Mouse (Mus musculus) forebrain, embryonic 15.5 days (tissue): ENCODE measurements around the gene Eif3l. TPM values are rescaled to one million over a fixed set of nuclear protein-coding genes. Genes with fewer than 3 reads are reported as not detected.

Experiments
- ATAC-seq: fragments of 200-750 bp; cut with Nextera tagmentation; replicated peaks from 2 replicates; pipeline ENCODE4 v1.8.0; 2017; ENCODE audit warnings: mild to moderate bottlenecking, moderate TSS enrichment, moderate library complexity
- H3K27ac ChIP-seq: fragments of 300-500 bp; sonication (generic); replicated peaks from 2 replicates; pipeline ENCODE4 v1.5.1; 2015; ENCODE audit warnings: mild to moderate bottlenecking, inconsistent platforms
- H3K27me3 ChIP-seq: fragments of 300-500 bp; sonication (generic); 2 replicates; pipeline ENCODE4 v1.6.1; 2015; ENCODE audit warnings: inconsistent platforms
- H3K36me3 ChIP-seq: fragments of 300-500 bp; sonication (generic); 2 replicates; pipeline ENCODE4 v1.6.1; 2015; ENCODE audit warnings: mild to moderate bottlenecking, inconsistent platforms
- H3K4me1 ChIP-seq: fragments of 300-500 bp; sonication (generic); 2 replicates; pipeline ENCODE4 v1.6.1; 2015; ENCODE audit warnings: inconsistent platforms
- H3K4me2 ChIP-seq: fragments of 300-500 bp; sonication (generic); replicated peaks from 2 replicates; pipeline ENCODE4 v1.6.1; 2015; ENCODE audit warnings: mild to moderate bottlenecking, inconsistent platforms
- H3K4me3 ChIP-seq: fragments of 300-500 bp; sonication (generic); 2 replicates; pipeline ENCODE4 v1.5.1; 2015; ENCODE audit warnings: mild to moderate bottlenecking, inconsistent platforms
- H3K9ac ChIP-seq: fragments of 300-500 bp; sonication (generic); replicated peaks from 2 replicates; pipeline ENCODE4 v1.6.1; 2015; ENCODE audit warnings: mild to moderate bottlenecking, inconsistent platforms
- H3K9me3 ChIP-seq: fragments of 300-500 bp; sonication (generic); 2 replicates; pipeline ENCODE4 v1.6.1; 2016; ENCODE audit warnings: inconsistent platforms
- WGBS: fragments of 180-500 bp; shearing (Covaris S2); methylation state at CpG from one replicate; pipeline ENCODE4 v1.1.7; 2015; ENCODE audit warnings: mixed read lengths; 5-methylcytosine and 5-hydroxymethylcytosine counted together
- polyA plus RNA-seq: library from polyadenylated mRNA; unstranded; fragments of >200 nt; fragmentation: Nextera tagmentation; extraction: Ambion mirVana; gene quantifications from 2 replicates; pipeline ENCODE4 v1.2.1, GENCODE M21; 2015

Gene Eif3l
- polyA plus RNA-seq, 1 experiment from 2014 or later, result 195 TPM

- Histone ChIP-seq H3K9me3 (no peaks in the 10 kb centered on the region), H3K36me3 (0 out of 2 replicates have a peak, but pooled peaks cover 5% of the 10 kb centered on the region), H3K4me1 (peaks cover 16% of the 10 kb centered on the region), H3K4me3 (no peak overlapping the region), H3K4me2 (no peak overlapping the region), H3K9ac (no peak overlapping the region), H3K27me3 (peaks cover 29% of the 10 kb centered on the region), H3K27ac (no peak overlapping the region)
- 15% methylated on average over 14 of the region's 14 CpGs for WGBS
- ATAC-seq, result no peak
These were observed 37.1 kb upstream of the Eif3l start for GRCm38 (mm10) chr15:79037913-79038328.

- Histone ChIP-seq H3K27ac (no peak overlapping the region), H3K27me3 (peaks cover 33% of the 10 kb centered on the region), H3K4me2 (no peak overlapping the region), H3K9me3 (no peaks in the 10 kb centered on the region), H3K4me3 (no peak overlapping the region), H3K4me1 (peaks cover 20% of the 10 kb centered on the region), H3K9ac (no peak overlapping the region), H3K36me3 (0 out of 2 replicates have a peak, but pooled peaks cover 5% of the 10 kb centered on the region)
- 73% methylated on average over 10 of the region's 10 CpGs for WGBS
- no peak for ATAC-seq
These were observed 36.6 kb upstream of the Eif3l start for GRCm38 (mm10) chr15:79038331-79038730.

GRCm38 (mm10) chr15:79038853-79039252 is 36.1 kb upstream of the Eif3l start:
- Histone ChIP-seq H3K36me3 (0 out of 2 replicates have a peak, but pooled peaks cover 5% of the 10 kb centered on the region), H3K27me3 (peaks cover 38% of the 10 kb centered on the region), H3K27ac (no peak overlapping the region), H3K4me3 (no peak overlapping the region), H3K4me2 (no peak overlapping the region), H3K4me1 (peaks cover 20% of the 10 kb centered on the region), H3K9ac (no peak overlapping the region), H3K9me3 (no peaks in the 10 kb centered on the region)
- WGBS, result 20% methylated on average over 7 of the region's 7 CpGs
- ATAC-seq, result peak; percentile 47

- WGBS, result 23% methylated on average over 24 of the region's 24 CpGs
- H3K9ac ChIP-seq, result no peak overlapping the region
These were observed 34.2 kb upstream of the Eif3l start for GRCm38 (mm10) chr15:79040501-79041416.

GRCm38 (mm10) chr15:79041585-79041984 is 33.4 kb upstream of the Eif3l start, which contains the start of gene Galr3:
Galr3 (plus strand) TSS chr15:79041885.
- H3K9ac ChIP-seq, result peak within 1 kb of the TSS; percentile 33
- peak within 1 kb of the TSS; percentile 51 for H3K4me3 ChIP-seq
- H3K9me3 ChIP-seq, result no peaks in the 10 kb centered on the region
- ATAC-seq, result no peak
- no peak within 1 kb of the TSS for H3K27ac ChIP-seq
- 71% methylated on average over 6 of the region's 6 CpGs for WGBS
- H3K36me3 ChIP-seq, result 0 out of 2 replicates have a peak, but pooled peaks cover 1% of the 10 kb centered on the region
- peak within 1 kb of the TSS; percentile 71 for H3K4me2 ChIP-seq
- H3K27me3 ChIP-seq, result peaks cover 54% of the 10 kb centered on the region
- peaks cover 20% of the 10 kb centered on the region for H3K4me1 ChIP-seq

More at GRCm38 (mm10) chr15:79040501-79041416, 34.2 kb upstream of the Eif3l start:
- H3K9me3 ChIP-seq, result no peaks in the 10 kb centered on the region
- ATAC-seq, result no peak
- peaks cover 20% of the 10 kb centered on the region for H3K4me1 ChIP-seq
- H3K4me2 ChIP-seq, result peak overlapping the region; percentile 29
- H3K27ac ChIP-seq, result no peak overlapping the region
- peak overlapping the region; percentile 10; the same call in 1 of the 2 replicates for H3K4me3 ChIP-seq
- H3K27me3 ChIP-seq, result peaks cover 54% of the 10 kb centered on the region
- H3K36me3 ChIP-seq, result 0 out of 2 replicates have a peak, but pooled peaks cover 5% of the 10 kb centered on the region

- Histone ChIP-seq H3K9ac (peak overlapping the region; percentile 33), H3K9me3 (no peaks in the 10 kb centered on the region), H3K4me1 (peaks cover 18% of the 10 kb centered on the region), H3K27me3 (peaks cover 54% of the 10 kb centered on the region), H3K27ac (no peak overlapping the region), H3K4me3 (peak overlapping the region; percentile 51), H3K4me2 (peak overlapping the region; percentile 71), H3K36me3 (no peaks in the 10 kb centered on the region)
- ATAC-seq, result peak; percentile 44
- under 1% methylated on average over 105 of the region's 105 CpGs for WGBS
These were observed 32.1 kb upstream of the Eif3l start for GRCm38 (mm10) chr15:79042721-79043491.

GRCm38 (mm10) chr15:79044837-79045236 is 30.1 kb upstream of the Eif3l start:
- no peaks in the 10 kb centered on the region for H3K9me3 ChIP-seq
- no peak overlapping the region for H3K4me3 ChIP-seq
- no peaks in the 10 kb centered on the region for H3K36me3 ChIP-seq
- H3K27ac ChIP-seq, result no peak overlapping the region
- 5% methylated on average over 4 of the region's 4 CpGs for WGBS
- H3K4me1 ChIP-seq, result peaks cover 17% of the 10 kb centered on the region
- no peak for ATAC-seq
- peaks cover 54% of the 10 kb centered on the region for H3K27me3 ChIP-seq
- H3K9ac ChIP-seq, result no peak overlapping the region
- H3K4me2 ChIP-seq, result no peak overlapping the region

- Histone ChIP-seq H3K4me3 (no peak overlapping the region), H3K9ac (no peak overlapping the region), H3K4me1 (peaks cover 6% of the 10 kb centered on the region; the same call in 1 of the 2 replicates), H3K4me2 (no peak overlapping the region), H3K27ac (no peak overlapping the region), H3K27me3 (peaks cover 22% of the 10 kb centered on the region), H3K9me3 (no peaks in the 10 kb centered on the region), H3K36me3 (peaks cover 8% of the 10 kb centered on the region)
- 76% methylated on average over 4 of the region's 4 CpGs for WGBS
- no peak for ATAC-seq
These were observed 26.8 kb upstream of the Eif3l start for GRCm38 (mm10) chr15:79048186-79048585.

GRCm38 (mm10) chr15:79050160-79050845 is 24.7 kb upstream of the Eif3l start:
- WGBS, result 52% methylated on average over 9 of the region's 9 CpGs
- 0 out of 2 replicates have a peak, but pooled peaks cover 3% of the 10 kb centered on the region for H3K27me3 ChIP-seq
- no peak overlapping the region for H3K4me3 ChIP-seq
- no peak overlapping the region for H3K9ac ChIP-seq
- 0 out of 2 replicates have a peak, but pooled peaks have one; percentile 32 for ATAC-seq
- no peak overlapping the region for H3K27ac ChIP-seq
- no peak overlapping the region for H3K4me2 ChIP-seq
- peaks cover 30% of the 10 kb centered on the region for H3K36me3 ChIP-seq
- peaks cover 5% of the 10 kb centered on the region; the same call in 1 of the 2 replicates for H3K4me1 ChIP-seq
- H3K9me3 ChIP-seq, result no peaks in the 10 kb centered on the region

GRCm38 (mm10) chr15:79050964-79051363 is 24.0 kb upstream of the Eif3l start:
- no peak for ATAC-seq
- H3K27me3 ChIP-seq, result no peaks in the 10 kb centered on the region
- H3K27ac ChIP-seq, result no peak overlapping the region
- peaks cover 36% of the 10 kb centered on the region for H3K36me3 ChIP-seq
- peaks cover 5% of the 10 kb centered on the region; the same call in 1 of the 2 replicates for H3K4me1 ChIP-seq
- H3K4me2 ChIP-seq, result no peak overlapping the region
- no peak overlapping the region for H3K4me3 ChIP-seq
- H3K9me3 ChIP-seq, result no peaks in the 10 kb centered on the region
- no peak overlapping the region for H3K9ac ChIP-seq
- 82% methylated on average over 2 of the region's 2 CpGs for WGBS
